Mouse (Mus musculus): ENCODE results near the gene Slc24a2.

The Slc24a2 gene

GRCm38 (mm10) chr4:87047131-87047530 lies 183.1 kb downstream of the Slc24a2 start:
- DNase-seq (ENCODE audit: low read depth, low spot score): peak; percentile 51

GRCm38 (mm10) chr4:87043296-87043695 lies 187.0 kb downstream of the Slc24a2 start:
- no peak for DNase-seq (ENCODE audit: low read depth, low spot score)

- DNase-seq (ENCODE audit: low read depth, low spot score): no peak
These were observed 188.8 kb downstream of the Slc24a2 start for GRCm38 (mm10) chr4:87041412-87041997.

- peak; percentile 39 for DNase-seq (ENCODE audit: low read depth, low spot score)
These were observed 192.7 kb downstream of the Slc24a2 start for GRCm38 (mm10) chr4:87037592-87037991.

GRCm38 (mm10) chr4:87036507-87036906 lies 193.8 kb downstream of the Slc24a2 start:
- no peak for DNase-seq (ENCODE audit: low read depth, low spot score)

GRCm38 (mm10) chr4:87035701-87036100 lies 194.6 kb downstream of the Slc24a2 start:
- DNase-seq (ENCODE audit: low read depth, low spot score): no peak

GRCm38 (mm10) chr4:87032632-87033031 lies 197.6 kb downstream of the Slc24a2 start:
- DNase-seq (ENCODE audit: low read depth, low spot score): no peak

- no peak for DNase-seq (ENCODE audit: low read depth, low spot score)
These were observed 199.2 kb downstream of the Slc24a2 start for GRCm38 (mm10) chr4:87031076-87031475.

GRCm38 (mm10) chr4:87026311-87027151 lies 203.7 kb downstream of the Slc24a2 start:
- no peak for DNase-seq (ENCODE audit: low read depth, low spot score)

GRCm38 (mm10) chr4:87024556-87024955 lies 205.7 kb downstream of the Slc24a2 start:
- DNase-seq (ENCODE audit: low read depth, low spot score): no peak

GRCm38 (mm10) chr4:87021542-87021941 lies 208.7 kb downstream of the Slc24a2 start:
- DNase-seq (ENCODE audit: low read depth, low spot score): no peak

- DNase-seq (ENCODE audit: low read depth, low spot score): no peak
These were observed 210.7 kb downstream of the Slc24a2 start for GRCm38 (mm10) chr4:87019486-87020105.

- no peak for DNase-seq (ENCODE audit: low read depth, low spot score)
These were observed 211.9 kb downstream of the Slc24a2 start for GRCm38 (mm10) chr4:87018073-87018997.

GRCm38 (mm10) chr4:87017464-87017863 lies 212.8 kb downstream of the Slc24a2 start:
- DNase-seq (ENCODE audit: low read depth, low spot score): no peak

- DNase-seq (ENCODE audit: low read depth, low spot score): no peak
These were observed 214.5 kb downstream of the Slc24a2 start for GRCm38 (mm10) chr4:87015746-87016145.

GRCm38 (mm10) chr4:87013721-87014620 lies 216.3 kb downstream of the Slc24a2 start:
- no peak for DNase-seq (ENCODE audit: low read depth, low spot score)

GRCm38 (mm10) chr4:86992470-86992869 lies 237.8 kb downstream of the Slc24a2 start:
- DNase-seq (ENCODE audit: low read depth, low spot score): no peak

- DNase-seq (ENCODE audit: low read depth, low spot score): no peak
These were observed 241.0 kb downstream of the Slc24a2 start for GRCm38 (mm10) chr4:86989301-86989700.

- DNase-seq (ENCODE audit: low read depth, low spot score): no peak
These were observed 242.4 kb downstream of the Slc24a2 start for GRCm38 (mm10) chr4:86987846-86988245.

- no peak for DNase-seq (ENCODE audit: low read depth, low spot score)
These were observed 253.0 kb downstream of the Slc24a2 start for GRCm38 (mm10) chr4:86977272-86977671.

Measured in 3T3-L1 (cell line).